Mouse (Mus musculus) kidney, embryonic 16.5 days (tissue): ENCODE data around the gene Speg. TPM values are rescaled to one million over a fixed set of nuclear protein-coding genes. Genes with fewer than 3 reads are reported as not detected.
A peak's percentile ranks its signal among the peaks of the same experiment; 100 is the strongest.

ENCODE experiments used
- ATAC-seq: fragments of 200-750 bp; cut with Nextera tagmentation; 2 replicates; pipeline ENCODE4 v1.8.0; 2017; ENCODE audit warnings: moderate TSS enrichment; ENCODE audit not compliant: low FRiP score, low TSS enrichment
- H3K27ac ChIP-seq: fragments of 300-500 bp; sonication (generic); 2 replicates; pipeline ENCODE4 v1.5.1; 2014; ENCODE audit warnings: low read length
- H3K27me3 ChIP-seq: fragments of 300-500 bp; sonication (generic); 2 replicates; pipeline ENCODE4 v1.6.1; 2014; ENCODE audit warnings: low read length, control low read depth, mixed read lengths; ENCODE audit not compliant: insufficient read depth
- H3K36me3 ChIP-seq: fragments of 300-500 bp; sonication (generic); 2 replicates; pipeline ENCODE4 v1.6.1; 2014; ENCODE audit warnings: low read length, control low read depth, mixed read lengths; ENCODE audit not compliant: insufficient read depth
- H3K4me1 ChIP-seq: fragments of 300-500 bp; sonication (generic); 2 replicates; pipeline ENCODE4 v1.6.1; 2014; ENCODE audit warnings: low read length, control low read depth, mixed read lengths; ENCODE audit not compliant: insufficient read depth
- H3K4me2 ChIP-seq: fragments of 300-500 bp; sonication (generic); replicated peaks from 2 replicates; pipeline ENCODE4 v1.6.1; 2014; ENCODE audit warnings: low read depth, low read length
- H3K4me3 ChIP-seq: fragments of 300-500 bp; sonication (generic); 2 replicates; pipeline ENCODE4 v1.5.1; 2014; ENCODE audit warnings: mild to moderate bottlenecking, low read length
- H3K9ac ChIP-seq: fragments of 300-500 bp; sonication (generic); replicated peaks from 2 replicates; pipeline ENCODE4 v1.6.1; 2014; ENCODE audit warnings: low read length
- H3K9me3 ChIP-seq: fragments of 300-500 bp; sonication (generic); 2 replicates; pipeline ENCODE4 v1.6.1; 2016; ENCODE audit warnings: low read length, control low read depth
- WGBS: fragments of 180-500 bp; shearing (Covaris S2); extraction: QIAGEN DNeasy Blood & Tissue Kit; methylation state at CpG from one replicate; pipeline ENCODE4 v1.1.7; 2014; 5-methylcytosine and 5-hydroxymethylcytosine counted together
- polyA plus RNA-seq: library from polyadenylated mRNA; unstranded; fragments of >200 nt; fragmentation: Nextera tagmentation; extraction: Ambion mirVana; gene quantifications from 2 replicates; pipeline ENCODE4 v1.2.1, GENCODE M21; 2015

Speg gene
- polyA plus RNA-seq, 1 experiment from 2014 or later: 61.4 TPM

- peaks cover 31% of the 10 kb centered on the region for H3K27me3 ChIP-seq
- 7% methylated on average over 14 of the region's 14 CpGs for WGBS
- 0 out of 2 replicates have a peak, but pooled peaks cover 2% of the 10 kb centered on the region for H3K36me3 ChIP-seq
- H3K27ac ChIP-seq: no peak overlapping the region
- no peaks in the 10 kb centered on the region for H3K9me3 ChIP-seq
- no peak overlapping the region for H3K4me3 ChIP-seq
- peak; percentile 79; the same call in 1 of the 2 replicates for ATAC-seq
- H3K9ac ChIP-seq: peak overlapping the region; percentile 19; the same call in 1 of the 2 replicates
- no peak overlapping the region for H3K4me2 ChIP-seq
- peaks cover 10% of the 10 kb centered on the region; the same call in 1 of the 2 replicates for H3K4me1 ChIP-seq
Measured at GRCm38 (mm10) chr1:75467215-75467927, 92.3 kb downstream of the Speg start.

GRCm38 (mm10) chr1:75469287-75469825, 94.3 kb downstream of the Speg start:
- no peak for ATAC-seq

GRCm38 (mm10) chr1:75476441-75476840, 101.3 kb downstream of the Speg start:
- H3K4me1 ChIP-seq: peaks cover 23% of the 10 kb centered on the region
- H3K4me2 ChIP-seq: no peak overlapping the region
- 95% methylated on average over 11 of the region's 11 CpGs for WGBS
- peaks cover 30% of the 10 kb centered on the region for H3K36me3 ChIP-seq
- no peak overlapping the region for H3K4me3 ChIP-seq
- peaks cover 18% of the 10 kb centered on the region for H3K27me3 ChIP-seq
- H3K9ac ChIP-seq: no peak overlapping the region
- ATAC-seq: no peak
- no peak overlapping the region for H3K27ac ChIP-seq
- H3K9me3 ChIP-seq: no peaks in the 10 kb centered on the region

More at GRCm38 (mm10) chr1:75469287-75469825, 94.3 kb downstream of the Speg start:
- WGBS: 87% methylated on average over 17 of the region's 17 CpGs
- H3K27me3 ChIP-seq: peaks cover 28% of the 10 kb centered on the region
- no peak overlapping the region for H3K9ac ChIP-seq
- peaks cover 10% of the 10 kb centered on the region; the same call in 1 of the 2 replicates for H3K36me3 ChIP-seq
- peaks cover 5% of the 10 kb centered on the region; the same call in 1 of the 2 replicates for H3K4me1 ChIP-seq
- no peak overlapping the region for H3K4me2 ChIP-seq
- no peak overlapping the region for H3K27ac ChIP-seq
- no peaks in the 10 kb centered on the region for H3K9me3 ChIP-seq
- H3K4me3 ChIP-seq: no peak overlapping the region

DNA sequence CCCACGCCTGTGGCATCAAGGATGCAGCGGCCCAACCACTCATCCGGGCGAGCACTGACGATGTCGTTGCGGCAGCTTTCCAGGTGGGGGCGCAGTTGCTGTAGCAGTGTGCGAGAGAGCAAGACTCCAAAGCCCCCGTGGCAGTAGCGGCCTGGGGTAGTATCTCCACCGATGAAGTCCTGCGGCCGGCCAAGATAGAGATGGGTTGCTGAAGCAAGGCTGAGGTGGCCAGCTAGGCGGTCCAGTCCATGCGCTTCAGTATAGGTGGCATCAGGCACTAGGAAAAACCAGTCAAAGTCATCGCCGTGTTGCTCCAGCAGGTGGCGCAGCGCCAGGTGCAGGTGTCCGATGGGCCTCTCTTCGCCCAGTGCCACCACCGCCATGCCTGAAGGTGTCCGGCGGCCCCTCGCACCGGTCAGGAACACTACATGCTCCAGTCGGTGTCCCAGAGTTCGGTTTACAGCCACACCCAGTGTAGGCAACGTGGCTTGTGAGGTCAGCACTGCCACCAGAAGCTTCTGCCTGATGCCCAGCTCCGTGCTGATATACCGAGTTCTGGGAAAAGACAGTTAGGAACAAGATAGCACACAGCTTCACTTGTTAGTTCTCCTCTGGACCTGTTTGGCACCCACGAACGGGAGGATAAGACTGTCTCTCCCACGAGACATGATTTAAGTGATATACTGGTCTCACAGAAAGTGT, 102.3 kb downstream of the Speg start:
- H3K9me3 ChIP-seq: no peaks in the 10 kb centered on the region
- ATAC-seq: no peak
- H3K4me3 ChIP-seq: peak overlapping the region; percentile 76
- 10% methylated on average over 35 of the region's 35 CpGs for WGBS
- H3K9ac ChIP-seq: no peak overlapping the region
- H3K36me3 ChIP-seq: peaks cover 27% of the 10 kb centered on the region
- peaks cover 24% of the 10 kb centered on the region for H3K4me1 ChIP-seq
- peak overlapping the region; percentile 79 for H3K4me2 ChIP-seq
- H3K27ac ChIP-seq: no peak overlapping the region
- peaks cover 27% of the 10 kb centered on the region for H3K27me3 ChIP-seq

DNA sequence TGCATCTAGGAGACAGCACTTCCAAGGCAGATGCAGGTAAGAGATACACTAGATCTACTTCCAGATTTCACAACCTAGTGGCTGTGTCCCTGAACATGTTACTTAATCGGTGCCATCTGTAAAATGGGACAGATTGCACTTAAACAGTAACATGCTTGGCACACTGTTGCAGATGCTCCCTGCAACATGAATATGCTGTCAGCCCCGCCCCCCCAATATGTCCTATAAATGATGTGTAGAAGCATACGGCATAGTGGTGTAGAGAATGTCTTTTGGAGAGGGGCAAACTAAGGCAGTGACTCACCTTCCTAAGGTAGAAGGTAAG, 102.8 kb downstream of the Speg start:
- H3K27ac ChIP-seq: no peak overlapping the region
- peak overlapping the region; percentile 79 for H3K4me2 ChIP-seq
- peaks cover 32% of the 10 kb centered on the region for H3K27me3 ChIP-seq
- WGBS: 47% methylated on average over 3 of the region's 3 CpGs
- peaks cover 29% of the 10 kb centered on the region for H3K4me1 ChIP-seq
- no peak for ATAC-seq
- H3K4me3 ChIP-seq: peak overlapping the region; percentile 76
- peak overlapping the region; percentile 76; the same call in 1 of the 2 replicates for H3K9ac ChIP-seq
- H3K9me3 ChIP-seq: no peaks in the 10 kb centered on the region
- peaks cover 23% of the 10 kb centered on the region for H3K36me3 ChIP-seq

- Histone ChIP-seq H3K9me3 (no peaks in the 10 kb centered on the region), H3K27me3 (peaks cover 38% of the 10 kb centered on the region), H3K9ac (peak overlapping the region; percentile 76), H3K4me1 (peaks cover 33% of the 10 kb centered on the region), H3K27ac (peak overlapping the region; percentile 43), H3K4me2 (peak overlapping the region; percentile 79), H3K36me3 (peaks cover 19% of the 10 kb centered on the region), H3K4me3 (peak overlapping the region; percentile 76)
- 0% methylated on average over 19 of the region's 25 CpGs for WGBS
- ATAC-seq: no peak; the same call in 1 of the 2 replicates
Measured at GRCm38 (mm10) chr1:75478497-75478896, 103.4 kb downstream of the Speg start.

DNA sequence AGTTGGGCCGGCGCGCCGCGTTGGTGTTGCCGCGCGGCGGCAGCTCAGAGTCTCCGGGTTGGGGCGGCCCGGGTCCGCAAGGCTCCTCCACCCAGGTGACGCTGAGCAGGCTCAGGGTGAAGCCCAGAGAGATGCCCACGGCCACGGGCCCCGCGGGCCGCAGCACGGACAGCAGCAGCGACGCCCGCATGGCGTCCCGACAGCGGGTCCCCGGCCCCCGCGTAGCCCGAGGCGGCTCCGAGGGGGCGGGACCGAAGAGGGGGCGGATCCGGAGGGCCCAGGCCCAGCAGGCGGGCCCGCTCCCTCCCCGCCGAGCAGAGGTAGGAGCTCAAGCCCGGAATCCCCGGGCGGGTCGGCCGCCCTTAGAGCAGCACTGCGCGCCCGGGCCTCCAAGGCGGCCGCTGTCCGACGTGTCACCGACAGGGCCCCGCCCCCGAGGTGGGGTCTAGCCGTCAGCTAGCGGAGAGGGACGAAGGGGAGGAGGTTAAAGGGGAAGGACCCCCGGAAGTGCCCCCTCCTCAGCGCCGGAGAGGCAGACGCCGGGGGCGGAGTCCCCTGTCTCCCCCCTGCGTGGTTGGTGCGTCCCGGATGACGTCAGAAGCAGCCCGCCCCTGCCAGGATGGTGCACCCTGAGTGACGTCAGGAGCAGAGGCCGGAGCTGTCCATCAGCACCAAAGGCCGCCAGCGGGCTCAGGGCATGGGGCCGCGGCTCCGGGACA, 104.0 kb downstream of the Speg start, which contains the start of the genes Chpf and Tmem198:
Chpf (minus strand) TSS at position 392 of the 719 bp plus-strand sequence.
Tmem198 (plus strand) TSS at position 617 of the 719 bp plus-strand sequence.
- under 1% methylated on average over 59 of the region's 76 CpGs for WGBS
- Histone ChIP-seq H3K4me2 (peak within 1 kb of the TSS; percentile 79), H3K9me3 (no peaks in the 10 kb centered on the region), H3K9ac (peak within 1 kb of the TSS; percentile 76), H3K4me3 (peak within 1 kb of the TSS; percentile 76), H3K4me1 (peaks cover 33% of the 10 kb centered on the region), H3K27ac (peak within 1 kb of the TSS; percentile 43), H3K36me3 (peaks cover 19% of the 10 kb centered on the region), H3K27me3 (peaks cover 41% of the 10 kb centered on the region)
- peak; percentile 92 for ATAC-seq

- peaks cover 46% of the 10 kb centered on the region for H3K27me3 ChIP-seq
- no peaks in the 10 kb centered on the region for H3K9me3 ChIP-seq
- H3K9ac ChIP-seq: no peak overlapping the region
- peak overlapping the region; percentile 79 for H3K4me2 ChIP-seq
- H3K4me1 ChIP-seq: peaks cover 35% of the 10 kb centered on the region
- H3K27ac ChIP-seq: no peak overlapping the region
- H3K4me3 ChIP-seq: peak overlapping the region; percentile 76
- H3K36me3 ChIP-seq: peaks cover 19% of the 10 kb centered on the region
- ATAC-seq: no peak; the same call in 1 of the 2 replicates
- under 1% methylated on average over 15 of the region's 24 CpGs for WGBS
Measured at GRCm38 (mm10) chr1:75479635-75479989, 104.5 kb downstream of the Speg start.

- H3K9me3 ChIP-seq: no peaks in the 10 kb centered on the region
- H3K4me1 ChIP-seq: peaks cover 35% of the 10 kb centered on the region
- peaks cover 16% of the 10 kb centered on the region for H3K36me3 ChIP-seq
- 12% methylated on average over 13 of the region's 13 CpGs for WGBS
- no peak for ATAC-seq
- peaks cover 50% of the 10 kb centered on the region for H3K27me3 ChIP-seq
- no peak overlapping the region for H3K9ac ChIP-seq
- peak overlapping the region; percentile 76 for H3K4me3 ChIP-seq
- H3K27ac ChIP-seq: no peak overlapping the region
- H3K4me2 ChIP-seq: peak overlapping the region; percentile 79
Measured at GRCm38 (mm10) chr1:75480036-75480435, 104.9 kb downstream of the Speg start.
